Mouse (Mus musculus): ENCODE measurements around the gene Gm20909. TPM values are rescaled to one million over a fixed set of nuclear protein-coding genes. Genes with fewer than 3 reads are reported as not detected.
"Not testable (repeated sequence)": the region's sequence is repeated elsewhere in the genome, so short reads cannot be mapped to it uniquely, and the experiment has no call there.

Gm20909 gene
- not detected in 2 replicates for polyA plus RNA-seq (2011; ENCODE audit: insufficient read depth, insufficient read length, low replicate concordance, missing spikeins)

GRCm38 (mm10) chrY:21164270-21164669, at the start of gene Gm20909:
Gene Gm20909 (plus strand): TSS chrY:21164570.
- not testable (repeated sequence) for H3K4me3 ChIP-seq (replicated peaks; ENCODE audit: control insufficient read depth, low read depth, low read length); H3K4me1 ChIP-seq (ENCODE audit: control insufficient read depth, insufficient read depth, low read length); H3K27ac ChIP-seq (ENCODE audit: control insufficient read depth, insufficient read depth, low read depth, low read length, poor library complexity)
- no CpG with 5 or more reads among the region's 4 CpGs for WGBS

Other genes with a start within 250 kb of the Gm20909 start
- gene Gm29866, start 170.9 kb upstream of the Gm20909 start, polyA plus RNA-seq (2011; ENCODE audit: insufficient read depth, insufficient read length, low replicate concordance, missing spikeins) = not detected in 2 replicates
- not detected in 2 replicates for gene Gm20865, start 77.0 kb downstream of the Gm20909 start, polyA plus RNA-seq (2011; ENCODE audit: insufficient read depth, insufficient read length, low replicate concordance, missing spikeins)

Data from bone marrow, adult 2 months (tissue).